Mouse (Mus musculus): Measurements from ENCODE around the gene Akap13.

- TF ChIP-seq POLR2A (IDR thresholded peaks at IDR 0.05; ENCODE audit: low read depth, low read length), result no peak
- no peak for TF ChIP-seq CTCF (IDR thresholded peaks at IDR 0.05; ENCODE audit: borderline replicate concordance, insufficient read depth, low read length)
Observed at GRCm38 (mm10) chr7:75530642-75531041, 75.3 kb downstream of the Akap13 start.
